Mouse (Mus musculus) embryonic facial prominence, embryonic 11.5 days (tissue): ENCODE measurements around the gene Rai1. TPM values are rescaled to one million over a fixed set of nuclear protein-coding genes. Genes with fewer than 3 reads are reported as not detected.

Source experiments
- ATAC-seq: fragments of 200-750 bp; cut with Nextera tagmentation; replicated peaks from 2 replicates; pipeline ENCODE4 v1.8.0; 2017; ENCODE audit warnings: low read depth; ENCODE audit not compliant: insufficient number of reproducible peaks, low FRiP score, low TSS enrichment
- DNase-seq: peaks from one replicate; pipeline ENCODE4 v3.0.0-alpha.2; 2015; ENCODE audit warnings: low spot score
- H3K27ac ChIP-seq: fragments of 300-500 bp; sonication (generic); replicated peaks from 2 replicates; pipeline ENCODE4 v1.5.1; 2014; ENCODE audit warnings: mild to moderate bottlenecking, low read depth, low read length, control low read depth
- H3K27me3 ChIP-seq: fragments of 300-500 bp; sonication (generic); 2 replicates; pipeline ENCODE4 v1.6.1; 2014; ENCODE audit warnings: mild to moderate bottlenecking, low read length, moderate library complexity, mixed read lengths; ENCODE audit not compliant: control insufficient read depth, insufficient read depth
- H3K36me3 ChIP-seq: fragments of 300-500 bp; sonication (generic); replicated peaks from 2 replicates; pipeline ENCODE4 v1.6.1; 2014; ENCODE audit warnings: low read depth, mild to moderate bottlenecking, low read length, moderate library complexity, mixed read lengths; ENCODE audit not compliant: control insufficient read depth, insufficient read depth
- H3K4me1 ChIP-seq: fragments of 300-500 bp; sonication (generic); 2 replicates; pipeline ENCODE4 v1.6.1; 2014; ENCODE audit warnings: low read length, mixed read lengths; ENCODE audit not compliant: control insufficient read depth, insufficient read depth
- H3K4me2 ChIP-seq: fragments of 300-500 bp; sonication (generic); 2 replicates; pipeline ENCODE4 v1.6.1; 2014; ENCODE audit warnings: low read depth, mild to moderate bottlenecking, control low read depth, low read length, moderate library complexity
- H3K4me3 ChIP-seq: fragments of 300-500 bp; sonication (generic); 2 replicates; pipeline ENCODE4 v1.5.1; 2014; ENCODE audit warnings: low read depth, low read length, control low read depth
- H3K9ac ChIP-seq: fragments of 300-500 bp; sonication (generic); replicated peaks from 2 replicates; pipeline ENCODE4 v1.6.1; 2014; ENCODE audit warnings: mild to moderate bottlenecking, control low read depth, low read length
- H3K9me3 ChIP-seq: fragments of 300-500 bp; sonication (generic); replicated peaks from 2 replicates; pipeline ENCODE4 v1.6.1; 2016; ENCODE audit warnings: mild to moderate bottlenecking, low read length, inconsistent platforms, mixed read lengths; ENCODE audit not compliant: control insufficient read depth
- WGBS: fragments of 180-500 bp; shearing (Covaris S2); extraction: QIAGEN DNeasy Blood & Tissue Kit; methylation state at CpG from one replicate; pipeline ENCODE4 v1.1.7; 2014; 5-methylcytosine and 5-hydroxymethylcytosine counted together
- polyA plus RNA-seq: library from polyadenylated mRNA; unstranded; fragments of >200 nt; fragmentation: Nextera tagmentation; extraction: Ambion mirVana; gene quantifications from 2 replicates; pipeline ENCODE4 v1.2.1, GENCODE M21; 2014

Gene Rai1
- polyA plus RNA-seq, 1 experiment from 2014 or later: 21.0 TPM

DNA sequence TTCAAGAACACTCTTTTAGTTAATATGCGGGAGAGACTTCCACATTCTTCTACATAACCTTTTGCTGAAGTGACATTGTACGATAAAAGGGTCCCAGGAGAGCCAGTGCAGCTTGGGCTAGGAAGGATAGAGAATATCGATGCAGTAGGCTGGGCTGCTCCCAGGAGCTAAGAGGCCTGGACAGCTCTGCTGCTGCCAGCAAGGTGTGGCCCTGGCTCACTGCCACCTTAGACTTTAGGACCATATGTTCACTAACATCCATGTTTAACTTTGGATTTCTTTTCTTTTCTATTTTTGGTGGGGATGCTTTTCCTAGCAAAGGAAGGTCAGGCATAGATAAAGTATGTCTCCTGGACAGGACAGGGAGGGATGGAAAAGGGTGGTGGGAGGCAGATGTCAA is 44.3 kb downstream of the Rai1 start:
- no peak overlapping the region for H3K9ac ChIP-seq
- H3K4me3 ChIP-seq: no peak overlapping the region
- WGBS: 77% methylated on average over 3 of the region's 3 CpGs
- ATAC-seq: no peak
- H3K27ac ChIP-seq: no peak overlapping the region
- H3K4me2 ChIP-seq: no peak overlapping the region
- DNase-seq: no peak
- H3K9me3 ChIP-seq: no peaks in the 10 kb centered on the region
- no peaks in the 10 kb centered on the region for H3K4me1 ChIP-seq
- no peaks in the 10 kb centered on the region for H3K27me3 ChIP-seq
- no peaks in the 10 kb centered on the region for H3K36me3 ChIP-seq

DNA sequence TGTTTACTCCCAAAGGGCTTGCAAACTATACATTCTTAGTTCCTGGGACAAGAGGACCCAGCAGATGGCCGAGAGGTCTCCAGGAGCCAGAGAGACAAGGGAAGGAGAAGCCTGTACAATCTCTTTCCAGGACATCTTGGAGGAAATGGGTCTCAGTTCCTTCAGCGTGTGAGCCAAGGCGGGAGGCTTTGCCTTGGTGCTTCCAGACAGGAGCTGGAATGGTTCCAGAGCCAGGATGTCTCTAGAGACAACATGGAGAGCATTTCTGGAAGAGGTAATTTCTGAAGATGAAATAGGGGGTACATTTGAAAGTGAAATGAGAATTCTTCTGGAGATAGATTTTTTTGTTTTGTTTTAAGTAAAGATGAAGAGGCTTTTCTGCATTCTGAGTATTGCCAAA is 45.9 kb downstream of the Rai1 start:
- no peaks in the 10 kb centered on the region for H3K4me1 ChIP-seq
- no peak for ATAC-seq
- no peaks in the 10 kb centered on the region for H3K36me3 ChIP-seq
- H3K4me2 ChIP-seq: no peak overlapping the region
- no peaks in the 10 kb centered on the region for H3K9me3 ChIP-seq
- no peak overlapping the region for H3K27ac ChIP-seq
- no peak overlapping the region for H3K9ac ChIP-seq
- no peak overlapping the region for H3K4me3 ChIP-seq
- DNase-seq: no peak
- no peaks in the 10 kb centered on the region for H3K27me3 ChIP-seq
- WGBS: 89% methylated on average over 3 of the region's 3 CpGs

DNA sequence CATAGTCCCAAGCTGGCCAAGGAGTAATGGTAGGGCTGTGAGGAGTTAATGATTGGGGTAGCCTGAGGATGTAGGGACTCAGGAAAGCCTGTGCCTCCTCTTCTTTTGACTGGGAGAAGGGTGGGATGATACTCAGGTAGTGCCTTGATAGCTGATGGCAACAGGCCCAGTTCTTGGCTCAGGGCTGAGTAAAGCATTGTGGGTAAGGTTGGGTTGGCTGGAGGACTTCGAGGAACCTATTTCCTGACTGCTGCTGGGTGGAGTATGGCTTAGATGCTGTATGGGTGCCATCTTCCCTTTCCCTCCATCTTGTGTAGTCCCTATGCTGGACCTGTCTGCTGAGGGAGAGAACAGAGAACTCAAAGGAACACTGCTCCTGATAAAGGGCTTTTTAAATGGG is 47.5 kb downstream of the Rai1 start:
- Histone ChIP-seq H3K9me3 (no peaks in the 10 kb centered on the region), H3K4me1 (no peaks in the 10 kb centered on the region), H3K27me3 (no peaks in the 10 kb centered on the region), H3K36me3 (no peaks in the 10 kb centered on the region), H3K27ac (no peak overlapping the region), H3K4me2 (no peak overlapping the region), H3K4me3 (no peak overlapping the region), H3K9ac (no peak overlapping the region)
- DNase-seq (no peak), ATAC-seq (0 out of 2 replicates have a peak, but pooled peaks have one; percentile 4)
- WGBS: 88% methylated on average over 1 of the region's 1 CpGs

DNA sequence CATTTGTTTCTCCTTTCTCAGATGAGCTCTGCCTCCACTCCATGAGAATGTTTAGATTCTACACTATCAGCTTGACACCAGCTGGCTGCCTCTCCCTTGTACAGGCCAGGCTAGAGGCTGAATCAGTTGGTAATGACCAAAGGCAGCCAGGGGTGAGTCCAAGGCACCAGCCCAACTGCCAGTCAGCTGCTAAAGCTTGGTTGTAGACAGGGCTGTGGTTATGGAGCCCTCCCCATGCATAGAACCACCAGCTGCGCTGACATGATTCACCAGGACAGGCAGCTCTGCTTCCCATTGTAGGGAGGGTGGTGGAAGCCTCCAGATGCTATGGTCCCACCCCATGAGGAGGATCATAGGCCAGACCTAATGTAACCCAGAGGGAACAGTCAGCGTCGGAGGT is 49.1 kb downstream of the Rai1 start:
- H3K36me3 ChIP-seq: no peaks in the 10 kb centered on the region
- no peak overlapping the region for H3K4me3 ChIP-seq
- no peaks in the 10 kb centered on the region for H3K4me1 ChIP-seq
- ATAC-seq (0 out of 2 replicates have a peak, but pooled peaks have one; percentile 12), DNase-seq (no peak)
- H3K27ac ChIP-seq: no peak overlapping the region
- H3K9me3 ChIP-seq: no peaks in the 10 kb centered on the region
- H3K9ac ChIP-seq: no peak overlapping the region
- no peaks in the 10 kb centered on the region for H3K27me3 ChIP-seq
- 87% methylated on average over 3 of the region's 3 CpGs for WGBS
- no peak overlapping the region for H3K4me2 ChIP-seq

DNA sequence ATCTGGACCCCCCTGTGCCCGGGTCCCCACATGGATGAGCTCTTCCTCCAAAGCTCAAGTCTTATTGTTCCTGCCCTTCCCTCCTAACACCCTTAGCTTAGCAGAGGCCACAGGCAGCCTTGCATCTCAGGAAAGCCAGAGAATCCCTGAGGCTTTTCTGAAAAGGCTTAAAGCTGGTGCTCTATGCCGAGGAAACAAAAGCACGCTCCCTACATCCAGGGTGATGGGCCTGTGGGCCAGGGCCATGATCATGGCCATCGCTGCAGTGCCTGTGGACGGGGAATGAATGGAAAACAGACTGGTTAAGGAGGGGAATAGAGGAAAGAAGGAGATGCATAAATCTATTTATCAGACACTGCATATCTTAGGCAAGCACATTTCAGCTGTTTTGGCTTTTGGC is 50.9 kb downstream of the Rai1 start:
- Histone ChIP-seq H3K4me1 (0 out of 2 replicates have a peak, but pooled peaks cover 2% of the 10 kb centered on the region), H3K9ac (no peak overlapping the region), H3K9me3 (no peaks in the 10 kb centered on the region), H3K4me3 (no peak overlapping the region), H3K27ac (no peak overlapping the region), H3K36me3 (no peaks in the 10 kb centered on the region), H3K27me3 (no peaks in the 10 kb centered on the region), H3K4me2 (no peak overlapping the region)
- DNase-seq (no peak), ATAC-seq (no peak)
- WGBS: 83% methylated on average over 5 of the region's 5 CpGs

DNA sequence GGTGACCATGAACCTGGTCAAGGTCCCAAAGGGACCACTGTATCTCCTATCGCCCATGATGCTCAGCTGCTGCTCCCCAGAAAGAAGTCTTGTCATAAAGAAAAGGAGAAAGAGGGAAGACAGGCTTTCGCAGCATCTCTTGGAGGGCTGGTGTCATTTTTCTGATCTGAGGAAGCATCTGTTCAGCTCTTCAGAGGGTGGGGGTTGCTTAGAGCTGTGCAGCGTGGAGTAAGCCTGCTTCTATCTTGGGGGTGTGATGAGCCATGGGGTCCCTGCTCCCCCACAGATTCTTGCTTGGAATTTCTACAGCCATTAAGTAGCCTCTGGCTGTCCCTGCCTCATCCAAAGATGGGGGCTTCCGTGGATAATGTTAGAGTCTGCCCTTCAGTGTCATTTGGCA is 53.5 kb downstream of the Rai1 start:
- ATAC-seq: no peak
- WGBS: 78% methylated on average over 4 of the region's 4 CpGs
- H3K4me1 ChIP-seq: 0 out of 2 replicates have a peak, but pooled peaks cover 4% of the 10 kb centered on the region

DNA sequence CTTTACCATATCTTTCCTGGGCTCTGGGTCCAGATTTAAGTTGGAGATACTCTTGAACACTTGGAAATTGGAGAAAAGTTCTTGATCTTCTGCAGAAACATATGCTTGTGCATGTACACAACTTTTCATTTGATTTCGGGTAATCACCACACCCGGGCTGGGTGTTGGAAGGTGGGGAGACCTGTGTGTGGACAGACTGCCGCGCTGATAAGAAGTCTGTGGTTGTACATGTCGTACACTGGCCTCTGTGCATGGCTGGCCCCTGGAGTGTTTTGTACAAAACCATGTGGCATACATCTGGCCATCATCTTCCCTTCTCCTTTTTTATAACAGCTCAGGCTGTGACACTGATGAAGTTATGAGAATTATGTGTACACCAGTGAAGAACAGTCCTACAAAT is 55.1 kb downstream of the Rai1 start:
- ATAC-seq (no peak), DNase-seq (no peak)
- H3K9me3 ChIP-seq: no peaks in the 10 kb centered on the region
- no peak overlapping the region for H3K27ac ChIP-seq
- no peak overlapping the region for H3K4me2 ChIP-seq
- WGBS: 97% methylated on average over 5 of the region's 5 CpGs
- H3K9ac ChIP-seq: no peak overlapping the region
- no peak overlapping the region for H3K4me3 ChIP-seq
- no peaks in the 10 kb centered on the region for H3K27me3 ChIP-seq
- H3K36me3 ChIP-seq: no peaks in the 10 kb centered on the region
- peaks cover 4% of the 10 kb centered on the region; the same call in 1 of the 2 replicates for H3K4me1 ChIP-seq

More for the DNA sequence above, 53.5 kb downstream of the Rai1 start:
- Histone ChIP-seq H3K4me3 (no peak overlapping the region), H3K9me3 (no peaks in the 10 kb centered on the region), H3K9ac (no peak overlapping the region), H3K27ac (no peak overlapping the region), H3K4me2 (no peak overlapping the region), H3K36me3 (no peaks in the 10 kb centered on the region), H3K27me3 (no peaks in the 10 kb centered on the region)
- DNase-seq: no peak

DNA sequence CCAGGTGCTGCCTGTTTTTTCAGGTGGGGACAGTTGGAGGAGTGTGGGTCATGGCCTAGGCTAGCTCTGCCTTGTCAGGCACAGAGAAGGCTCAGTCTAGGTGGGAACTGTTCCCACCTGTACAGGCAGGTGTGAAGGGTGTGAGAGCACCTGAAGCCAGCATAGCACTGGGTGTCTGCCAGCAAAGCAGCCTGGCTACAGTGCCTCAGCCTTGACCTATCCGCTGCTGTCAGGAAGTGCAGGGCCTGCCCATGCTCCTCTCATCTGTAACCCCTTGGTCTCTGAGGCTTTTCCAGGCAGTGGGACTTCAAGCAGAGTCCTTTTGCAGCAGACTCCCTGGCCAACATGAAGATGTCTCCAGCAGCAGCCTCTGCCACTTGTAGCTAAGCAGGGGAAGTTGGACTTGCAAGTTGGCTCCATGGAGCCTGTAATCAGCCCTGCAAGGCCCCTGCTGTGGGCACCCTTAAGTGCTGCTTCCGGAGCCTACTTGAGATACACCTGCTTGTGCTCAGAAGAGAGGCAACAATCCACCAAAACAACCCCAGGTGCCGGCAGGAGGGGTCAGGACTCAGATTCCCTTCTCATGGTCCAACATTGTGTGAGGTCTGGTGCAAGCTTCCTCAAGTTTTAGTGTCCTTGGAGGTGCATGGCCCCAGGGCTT is 55.8 kb downstream of the Rai1 start:
- no peak overlapping the region for H3K4me3 ChIP-seq
- ATAC-seq (no peak), DNase-seq (no peak)
- H3K27ac ChIP-seq: no peak overlapping the region
- H3K27me3 ChIP-seq: no peaks in the 10 kb centered on the region
- H3K36me3 ChIP-seq: no peaks in the 10 kb centered on the region
- WGBS: 62% methylated on average over 3 of the region's 3 CpGs
- H3K4me2 ChIP-seq: no peak overlapping the region
- no peaks in the 10 kb centered on the region for H3K9me3 ChIP-seq
- peaks cover 4% of the 10 kb centered on the region; the same call in 1 of the 2 replicates for H3K4me1 ChIP-seq
- no peak overlapping the region for H3K9ac ChIP-seq
